Mouse (Mus musculus): ENCODE results near the gene Nutf2. TPM values are rescaled to one million over a fixed set of nuclear protein-coding genes. Genes with fewer than 3 reads are reported as not detected.
"Not testable (repeated sequence)": the region's sequence is repeated elsewhere in the genome, so short reads cannot be mapped to it uniquely, and the experiment has no call there.

Nutf2 gene
- total RNA-seq (2014; fragmentation: Nextera tagmentation) (174 and 237 TPM in 2 replicates), total RNA-seq (2017) (29.3 and 101 TPM in 2 replicates)

- ATAC-seq (replicated peaks; ENCODE audit: low FRiP score, low TSS enrichment, poor library complexity, severe bottlenecking) = peak; percentile 91
Measured at GRCm38 (mm10) chr8:105860143-105860981, at the start of gene Nutf2. Gene Nutf2, plus strand, starts transcription at chr8:105860580.

GRCm38 (mm10) chr8:105811061-105811460 is 49.3 kb upstream of the Nutf2 start:
- ATAC-seq (replicated peaks; ENCODE audit: low FRiP score, low TSS enrichment, poor library complexity, severe bottlenecking) = peak; percentile 56

GRCm38 (mm10) chr8:105811543-105811942 is 48.8 kb upstream of the Nutf2 start:
- ATAC-seq (replicated peaks; ENCODE audit: low FRiP score, low TSS enrichment, poor library complexity, severe bottlenecking) = 0 out of 2 replicates have a peak, but pooled peaks have one; percentile 31

GRCm38 (mm10) chr8:105812511-105812910 is 47.9 kb upstream of the Nutf2 start:
- no peak for ATAC-seq (replicated peaks; ENCODE audit: low FRiP score, low TSS enrichment, poor library complexity, severe bottlenecking)

GRCm38 (mm10) chr8:105813241-105813640 is 47.1 kb upstream of the Nutf2 start:
- ATAC-seq (replicated peaks; ENCODE audit: low FRiP score, low TSS enrichment, poor library complexity, severe bottlenecking) = no peak

- no peak for ATAC-seq (replicated peaks; ENCODE audit: low FRiP score, low TSS enrichment, poor library complexity, severe bottlenecking)
Measured at GRCm38 (mm10) chr8:105819659-105820058, 40.7 kb upstream of the Nutf2 start.

- peak; percentile 94 for ATAC-seq (replicated peaks; ENCODE audit: low FRiP score, low TSS enrichment, poor library complexity, severe bottlenecking)
Measured at GRCm38 (mm10) chr8:105820925-105821324, 39.5 kb upstream of the Nutf2 start.

GRCm38 (mm10) chr8:105825506-105825905 is 34.9 kb upstream of the Nutf2 start:
- no peak for ATAC-seq (replicated peaks; ENCODE audit: low FRiP score, low TSS enrichment, poor library complexity, severe bottlenecking)

GRCm38 (mm10) chr8:105826379-105826778 is 34.0 kb upstream of the Nutf2 start:
- no peak for ATAC-seq (replicated peaks; ENCODE audit: low FRiP score, low TSS enrichment, poor library complexity, severe bottlenecking)

- ATAC-seq (replicated peaks; ENCODE audit: low FRiP score, low TSS enrichment, poor library complexity, severe bottlenecking) = peak; percentile 92
Measured at GRCm38 (mm10) chr8:105826861-105827848, 33.2 kb upstream of the Nutf2 start, which contains the start of the genes Ranbp10 and Tsnaxip1. Gene Ranbp10, minus strand, starts transcription at chr8:105827350. Gene Tsnaxip1, plus strand, starts transcription at chr8:105827731.

- ATAC-seq (replicated peaks; ENCODE audit: low FRiP score, low TSS enrichment, poor library complexity, severe bottlenecking) = not testable (repeated sequence)
Measured at GRCm38 (mm10) chr8:105833740-105834139, 26.6 kb upstream of the Nutf2 start.

GRCm38 (mm10) chr8:105835318-105835717 is 25.1 kb upstream of the Nutf2 start:
- peak; percentile 83 for ATAC-seq (replicated peaks; ENCODE audit: low FRiP score, low TSS enrichment, poor library complexity, severe bottlenecking)

GRCm38 (mm10) chr8:105836991-105837390 is 23.4 kb upstream of the Nutf2 start:
- no peak for ATAC-seq (replicated peaks; ENCODE audit: low FRiP score, low TSS enrichment, poor library complexity, severe bottlenecking)

GRCm38 (mm10) chr8:105839209-105839608 is 21.2 kb upstream of the Nutf2 start:
- ATAC-seq (replicated peaks; ENCODE audit: low FRiP score, low TSS enrichment, poor library complexity, severe bottlenecking) = no peak

GRCm38 (mm10) chr8:105846678-105847077 is 13.7 kb upstream of the Nutf2 start:
- 0 out of 2 replicates have a peak, but pooled peaks have one; percentile 17 for ATAC-seq (replicated peaks; ENCODE audit: low FRiP score, low TSS enrichment, poor library complexity, severe bottlenecking)

GRCm38 (mm10) chr8:105850014-105850413 is 10.4 kb upstream of the Nutf2 start:
- ATAC-seq (replicated peaks; ENCODE audit: low FRiP score, low TSS enrichment, poor library complexity, severe bottlenecking) = no peak

- ATAC-seq (replicated peaks; ENCODE audit: low FRiP score, low TSS enrichment, poor library complexity, severe bottlenecking) = no peak
Measured at GRCm38 (mm10) chr8:105850611-105851010, 9.8 kb upstream of the Nutf2 start.

GRCm38 (mm10) chr8:105851651-105852143 is 8.7 kb upstream of the Nutf2 start:
- peak; percentile 78 for ATAC-seq (replicated peaks; ENCODE audit: low FRiP score, low TSS enrichment, poor library complexity, severe bottlenecking)

GRCm38 (mm10) chr8:105852146-105852729 is 8.1 kb upstream of the Nutf2 start:
- ATAC-seq (replicated peaks; ENCODE audit: low FRiP score, low TSS enrichment, poor library complexity, severe bottlenecking) = no peak
